8 mouse cellular contexts compared by ENCODE assay signal in genomic region chr1:105880555-105881304, GRCm38 (mm10).
DNase-seq lines count a peak whose midpoint lies in the region; ATAC-seq and TF ChIP-seq lines count a peak whose summit lies in the region.

No protein-coding gene starts in this region.

- no peak overlapping the region for H3K9ac ChIP-seq in neural tube, embryonic 11.5 days (ENCODE audit: low read length)

- peak; percentile 30; the same call in 1 of the 2 replicates for TF ChIP-seq CTCF in gastrocnemius, adult 2 months (IDR thresholded peaks at IDR 0.05)
- peak; percentile 34; the same call in 1 of the 2 replicates for TF ChIP-seq CTCF in embryonic fibroblast, embryonic 13.5 days (IDR thresholded peaks at IDR 0.05; ENCODE audit: borderline replicate concordance, insufficient read depth, low read length)

- H3K4me1 ChIP-seq in embryonic fibroblast, embryonic 13.5 days (ENCODE audit: control insufficient read depth, insufficient read depth, low read length) = no peaks in the 10 kb centered on the region
- peaks cover 13% of the 10 kb centered on the region for H3K4me1 ChIP-seq in limb, embryonic 10.5 days
- H3K4me1 ChIP-seq in neural tube, embryonic 11.5 days (ENCODE audit: control insufficient read depth, insufficient read depth, low read length) = no peaks in the 10 kb centered on the region

- H3K27me3 ChIP-seq in limb, embryonic 10.5 days (ENCODE audit: low read depth, poor library complexity, severe bottlenecking) = peaks cover 10% of the 10 kb centered on the region; the same call in 1 of the 2 replicates
- no peaks in the 10 kb centered on the region for H3K27me3 ChIP-seq in neural tube, embryonic 11.5 days (ENCODE audit: control insufficient read depth, insufficient read depth, low read length)

- peak; percentile 74 for ATAC-seq in neural tube, embryonic 11.5 days (ENCODE audit: insufficient read depth, low FRiP score, low TSS enrichment)

- intact Hi-C loops in gastrocnemius, adult 2 months (cut with DNase I) = no loop called here

- H3K27ac ChIP-seq in gastrocnemius, adult 2 months = no peak overlapping the region
- no peak overlapping the region for H3K27ac ChIP-seq in embryonic fibroblast, embryonic 13.5 days (ENCODE audit: insufficient read depth, low read length)
- 0 out of 2 replicates have a peak overlapping the region, but pooled peaks have one; percentile 58 for H3K27ac ChIP-seq in limb, embryonic 10.5 days
- no peak overlapping the region for H3K27ac ChIP-seq in neural tube, embryonic 11.5 days (ENCODE audit: low read depth, low read length)

- peak overlapping the region; percentile 50 for H3K4me2 ChIP-seq in neural tube, embryonic 11.5 days (ENCODE audit: low read depth)

- H3K4me3 ChIP-seq in gastrocnemius, adult 2 months = no peak overlapping the region; the same call in 1 of the 2 replicates
- no peak overlapping the region for H3K4me3 ChIP-seq in embryonic fibroblast, embryonic 13.5 days (ENCODE audit: insufficient read depth, low read length)
- peak overlapping the region; percentile 43 for H3K4me3 ChIP-seq in limb, embryonic 10.5 days
- peak overlapping the region; percentile 15 for H3K4me3 ChIP-seq in neural tube, embryonic 11.5 days (ENCODE audit: low read depth, low read length)

- no peaks in the 10 kb centered on the region for H3K9me3 ChIP-seq in limb, embryonic 10.5 days (replicated peaks)
- H3K9me3 ChIP-seq in neural tube, embryonic 11.5 days (ENCODE audit: control insufficient read depth, low read length) = no peaks in the 10 kb centered on the region

- no peak for DNase-seq in gastrocnemius, adult 2 months
- DNase-seq in gastrocnemius, adult 18-20 months (ENCODE audit: low spot score) = no peak
- DNase-seq in CD4-positive helper T cell, adult 2 months (ENCODE audit: low read depth, low spot score) = peak; percentile 35
- peak; percentile 71 for DNase-seq in limb, embryonic 10.5 days (ENCODE audit: low spot score)
- peak; percentile 61 for DNase-seq in neural tube, embryonic 11.5 days (ENCODE audit: low spot score)
- no peak for DNase-seq in thymus, postnatal 36 days
- DNase-seq in spleen, postnatal 36 days (ENCODE audit: low spot score in 2 of 2) = no peak

- no peaks in the 10 kb centered on the region for H3K36me3 ChIP-seq in limb, embryonic 10.5 days
- H3K36me3 ChIP-seq in neural tube, embryonic 11.5 days (ENCODE audit: control insufficient read depth, insufficient read depth, low read length) = no peaks in the 10 kb centered on the region

- 19% methylated on average over 25 of the region's 25 CpGs for WGBS in limb, embryonic 10.5 days
- WGBS in neural tube, embryonic 11.5 days = 15% methylated on average over 25 of the region's 25 CpGs

- no peak for TF ChIP-seq POLR2A in embryonic fibroblast, embryonic 13.5 days (IDR thresholded peaks at IDR 0.05; ENCODE audit: low read depth, low read length)

Comparison
In these comparisons a context has a peak if more than half of its experiments do, and no peak if none do; other contexts are left out.
1. DNase-seq: peak in CD4-positive helper T cell, adult 2 months (single experiment), limb, embryonic 10.5 days (single experiment) and neural tube, embryonic 11.5 days (single experiment); none in gastrocnemius, adult 2 months (single experiment), gastrocnemius, adult 18-20 months (single experiment), thymus, postnatal 36 days (0 of 2) and spleen, postnatal 36 days (0 of 2).
2. H3K4me3 ChIP-seq: peak in limb, embryonic 10.5 days (single experiment) and neural tube, embryonic 11.5 days (single experiment); none in gastrocnemius, adult 2 months (single experiment) and embryonic fibroblast, embryonic 13.5 days (single experiment).